Mouse (Mus musculus) G1E (cell line): ENCODE measurements around the gene Tac4.

Experiments used
- CTCF ChIP-seq: IDR thresholded peaks from 2 replicates; pipeline ENCODE4 v1.5.1; 2012; ENCODE audit warnings: low read depth, low read length, inconsistent platforms, mixed read lengths
- GATA1 ChIP-seq: IDR thresholded peaks from 2 replicates; pipeline ENCODE4 v1.6.1; 2012; ENCODE audit warnings: borderline replicate concordance, low read length, inconsistent platforms, mixed read lengths
- POLR2AphosphoS5 ChIP-seq: IDR thresholded peaks from 2 replicates; pipeline ENCODE4 v1.6.1; 2012; ENCODE audit warnings: low read depth, low read length, inconsistent platforms; ENCODE audit not compliant: insufficient replicate concordance
- TAL1 ChIP-seq: conservative IDR thresholded peaks from 2 replicates; pipeline ENCODE4 v1.6.1; 2012; ENCODE audit warnings: low read depth, low read length, inconsistent platforms, mixed read lengths

- TF ChIP-seq CTCF (no peak), POLR2AphosphoS5 (no peak), GATA1 (no peak), TAL1 (no peak)
These were observed 29.0 kb upstream of the Tac4 start for GRCm38 (mm10) chr11:95232329-95232696.
